Mouse (Mus musculus): ENCODE measurements around the gene Dtnb. TPM values are rescaled to one million over a fixed set of nuclear protein-coding genes. Genes with fewer than 3 reads are reported as not detected.

Gene Dtnb
- 15.0 and 16.8 TPM in 2 replicates for polyA plus RNA-seq (2015; fragmentation: Nextera tagmentation; extraction: Ambion mirVana)

GRCm38 (mm10) chr12:3571787-3572580, at the start of gene Dtnb:
TSS of gene Dtnb (plus strand) at chr12:3572381.

GRCm38 (mm10) chr12:3805852-3806251, 233.7 kb downstream of the Dtnb start, which contains the start of gene Dnmt3a:
TSS of gene Dnmt3a (plus strand) at chr12:3806007.

Small RNA genes lying within 50 kb of the gene (microRNA-seq; reads per million reads assigned to microRNA genes)
- gene Gm26050, result not detected

Other genes with a start within 250 kb of the Dtnb start
- gene Kif3c, start 207.2 kb upstream of the Dtnb start, polyA plus RNA-seq (2015; fragmentation: Nextera tagmentation; extraction: Ambion mirVana), result 3.5 and 4.9 TPM in 2 replicates
- gene Asxl2, start 145.5 kb upstream of the Dtnb start, polyA plus RNA-seq (2015; fragmentation: Nextera tagmentation; extraction: Ambion mirVana), result 6.4 and 7.3 TPM in 2 replicates
- 46.4 and 57.1 TPM in 2 replicates for gene Dnmt3a, start 233.6 kb downstream of the Dtnb start, polyA plus RNA-seq (2015; fragmentation: Nextera tagmentation; extraction: Ambion mirVana)